Mouse (Mus musculus): Measurements from ENCODE around the gene Gbx1. TPM values are rescaled to one million over a fixed set of nuclear protein-coding genes. Genes with fewer than 3 reads are reported as not detected.

The Gbx1 gene
- total and polyA plus RNA-seq, 2 experiments from 2014 or later: not detected

GRCm38 (mm10) chr5:24483326-24483725 lies 43.7 kb downstream of the Gbx1 start:
- DNase-seq (ENCODE audit: low spot score) (peak; percentile 74), ATAC-seq (ENCODE audit: insufficient read depth, low read depth) (peak; percentile 58)
- no peaks in the 10 kb centered on the region for H3K4me1 ChIP-seq (ENCODE audit: control insufficient read depth, insufficient read depth)
- no peak overlapping the region for H3K27ac ChIP-seq (ENCODE audit: low read depth)
- peaks cover 76% of the 10 kb centered on the region for H3K36me3 ChIP-seq (replicated peaks; ENCODE audit: control insufficient read depth, insufficient read depth, low read length)
- no peak overlapping the region for H3K4me2 ChIP-seq (ENCODE audit: low read depth, low read length)
- no peak overlapping the region for H3K9ac ChIP-seq (replicated peaks; ENCODE audit: low read depth, low read length)
- H3K9me3 ChIP-seq (replicated peaks; ENCODE audit: control insufficient read depth, low read length): no peaks in the 10 kb centered on the region
- WGBS: 41% methylated on average over 11 of the region's 11 CpGs
- H3K27me3 ChIP-seq (ENCODE audit: control insufficient read depth, insufficient read depth, low read length): no peaks in the 10 kb centered on the region
- TF ChIP-seq EP300 (IDR thresholded peaks at IDR 0.05; ENCODE audit: low read depth) (no peak), CTCF (IDR thresholded peaks at IDR 0.05; ENCODE audit: low read depth) (peak; percentile 90)
- H3K4me3 ChIP-seq (ENCODE audit: low read depth, low read length): no peak overlapping the region

GRCm38 (mm10) chr5:24482247-24483079 lies 44.5 kb downstream of the Gbx1 start:
- no peaks in the 10 kb centered on the region for H3K9me3 ChIP-seq (replicated peaks; ENCODE audit: control insufficient read depth, low read length)
- ATAC-seq (ENCODE audit: insufficient read depth, low read depth): no peak
- H3K27me3 ChIP-seq (ENCODE audit: control insufficient read depth, insufficient read depth, low read length): no peaks in the 10 kb centered on the region
- no peaks in the 10 kb centered on the region for H3K4me1 ChIP-seq (ENCODE audit: control insufficient read depth, insufficient read depth)
- WGBS: 73% methylated on average over 39 of the region's 41 CpGs
- no peak overlapping the region for H3K4me2 ChIP-seq (ENCODE audit: low read depth, low read length)
- no peak overlapping the region for H3K4me3 ChIP-seq (ENCODE audit: low read depth, low read length)
- no peak overlapping the region for H3K27ac ChIP-seq (ENCODE audit: low read depth)
- TF ChIP-seq EP300 (IDR thresholded peaks at IDR 0.05; ENCODE audit: low read depth) (no peak), CTCF (IDR thresholded peaks at IDR 0.05; ENCODE audit: low read depth) (no peak)
- H3K9ac ChIP-seq (replicated peaks; ENCODE audit: low read depth, low read length): no peak overlapping the region
- H3K36me3 ChIP-seq (replicated peaks; ENCODE audit: control insufficient read depth, insufficient read depth, low read length): peaks cover 76% of the 10 kb centered on the region
- DNase-seq (ENCODE audit: low spot score): no peak

- no peak overlapping the region for H3K4me3 ChIP-seq (ENCODE audit: low read depth, low read length)
- no peaks in the 10 kb centered on the region for H3K4me1 ChIP-seq (ENCODE audit: control insufficient read depth, insufficient read depth)
- H3K9ac ChIP-seq (replicated peaks; ENCODE audit: low read depth, low read length): no peak overlapping the region
- no peak for TF ChIP-seq EP300 (IDR thresholded peaks at IDR 0.05; ENCODE audit: low read depth)
- peak; percentile 63 for TF ChIP-seq CTCF (IDR thresholded peaks at IDR 0.05; ENCODE audit: low read depth)
- no peaks in the 10 kb centered on the region for H3K27me3 ChIP-seq (ENCODE audit: control insufficient read depth, insufficient read depth, low read length)
- H3K9me3 ChIP-seq (replicated peaks; ENCODE audit: control insufficient read depth, low read length): no peaks in the 10 kb centered on the region
- ATAC-seq (ENCODE audit: insufficient read depth, low read depth) (peak; percentile 42), DNase-seq (ENCODE audit: low spot score) (peak; percentile 55)
- WGBS: 0% methylated on average over 3 of the region's 4 CpGs
- H3K27ac ChIP-seq (ENCODE audit: low read depth): no peak overlapping the region
- no peak overlapping the region for H3K4me2 ChIP-seq (ENCODE audit: low read depth, low read length)
- H3K36me3 ChIP-seq (replicated peaks; ENCODE audit: control insufficient read depth, insufficient read depth, low read length): peaks cover 76% of the 10 kb centered on the region
Measured at GRCm38 (mm10) chr5:24481647-24482046, 45.4 kb downstream of the Gbx1 start.

- Histone ChIP-seq H3K4me1 (ENCODE audit: control insufficient read depth, insufficient read depth) (peaks cover 14% of the 10 kb centered on the region), H3K4me2 (ENCODE audit: low read depth, low read length) (no peak overlapping the region), H3K9ac (replicated peaks; ENCODE audit: low read depth, low read length) (no peak overlapping the region), H3K36me3 (replicated peaks; ENCODE audit: control insufficient read depth, insufficient read depth, low read length) (peaks cover 57% of the 10 kb centered on the region), H3K27ac (ENCODE audit: low read depth) (no peak overlapping the region), H3K4me3 (ENCODE audit: low read depth, low read length) (no peak overlapping the region), H3K27me3 (ENCODE audit: control insufficient read depth, insufficient read depth, low read length) (0 out of 2 replicates have a peak, but pooled peaks cover 3% of the 10 kb centered on the region), H3K9me3 (replicated peaks; ENCODE audit: control insufficient read depth, low read length) (no peaks in the 10 kb centered on the region)
- DNase-seq (ENCODE audit: low spot score) (no peak), ATAC-seq (ENCODE audit: insufficient read depth, low read depth) (no peak)
- TF ChIP-seq EP300 (IDR thresholded peaks at IDR 0.05; ENCODE audit: low read depth): no peak
- TF ChIP-seq CTCF (IDR thresholded peaks at IDR 0.05; ENCODE audit: low read depth): no peak
- 93% methylated on average over 9 of the region's 9 CpGs for WGBS
Measured at GRCm38 (mm10) chr5:24477909-24478308, 49.1 kb downstream of the Gbx1 start.

GRCm38 (mm10) chr5:24475476-24476241 lies 51.3 kb downstream of the Gbx1 start:
- no peaks in the 10 kb centered on the region for H3K9me3 ChIP-seq (replicated peaks; ENCODE audit: control insufficient read depth, low read length)
- no peak overlapping the region for H3K27ac ChIP-seq (ENCODE audit: low read depth)
- TF ChIP-seq EP300 (IDR thresholded peaks at IDR 0.05; ENCODE audit: low read depth): no peak
- TF ChIP-seq CTCF (IDR thresholded peaks at IDR 0.05; ENCODE audit: low read depth): no peak
- peaks cover 14% of the 10 kb centered on the region for H3K4me1 ChIP-seq (ENCODE audit: control insufficient read depth, insufficient read depth)
- no peak overlapping the region for H3K9ac ChIP-seq (replicated peaks; ENCODE audit: low read depth, low read length)
- H3K27me3 ChIP-seq (ENCODE audit: control insufficient read depth, insufficient read depth, low read length): 0 out of 2 replicates have a peak, but pooled peaks cover 3% of the 10 kb centered on the region
- WGBS: 65% methylated on average over 6 of the region's 6 CpGs
- H3K4me3 ChIP-seq (ENCODE audit: low read depth, low read length): no peak overlapping the region
- ATAC-seq (ENCODE audit: insufficient read depth, low read depth): no peak
- no peak for DNase-seq (ENCODE audit: low spot score)
- H3K36me3 ChIP-seq (replicated peaks; ENCODE audit: control insufficient read depth, insufficient read depth, low read length): peaks cover 41% of the 10 kb centered on the region
- peak overlapping the region; percentile 70 for H3K4me2 ChIP-seq (ENCODE audit: low read depth, low read length)
